Mouse (Mus musculus): ENCODE data around the gene Rffl. TPM values are rescaled to one million over a fixed set of nuclear protein-coding genes. Genes with fewer than 3 reads are reported as not detected.

The Rffl gene
- polyA plus RNA-seq, 1 experiment, result 18.6 TPM

DNA sequence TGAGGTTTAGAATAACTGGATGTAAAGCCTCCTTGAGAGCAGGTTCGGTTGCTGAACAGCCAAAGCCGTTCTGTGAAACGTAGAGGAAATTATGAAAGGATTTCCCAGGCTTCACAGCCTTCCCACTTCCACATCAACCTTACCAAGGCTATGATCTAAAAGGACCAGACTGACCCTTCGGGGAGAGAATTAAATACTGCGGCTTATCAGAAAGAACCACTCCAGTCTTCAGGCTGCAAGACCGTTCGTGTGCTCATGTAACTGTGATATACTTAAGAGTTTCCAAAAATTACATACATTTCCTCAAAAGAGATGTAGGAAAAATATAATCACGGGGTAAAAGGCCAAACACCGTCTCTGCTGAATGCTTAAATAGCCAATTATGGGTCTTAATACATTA is 8.4 kb downstream of the Rffl start:
- H3K4me3 ChIP-seq (replicated peaks; ENCODE audit: insufficient read depth, low read depth, low read length), result no peak overlapping the region
- no peak overlapping the region for H3K27ac ChIP-seq (ENCODE audit: insufficient read depth, low read length)
- H3K4me1 ChIP-seq (ENCODE audit: control insufficient read depth, insufficient read depth, low read length), result no peaks in the 10 kb centered on the region
- TF ChIP-seq CTCF (IDR thresholded peaks at IDR 0.05; ENCODE audit: borderline replicate concordance, insufficient read depth, low read depth, low read length), result no peak
- no peak for TF ChIP-seq POLR2A (IDR thresholded peaks at IDR 0.05; ENCODE audit: borderline replicate concordance, insufficient read depth, low read length)
- no peak for DNase-seq
- H3K27me3 ChIP-seq (ENCODE audit: control insufficient read depth, insufficient read depth, low read length), result no peaks in the 10 kb centered on the region
- 89% methylated on average over 9 of the region's 9 CpGs for WGBS

DNA sequence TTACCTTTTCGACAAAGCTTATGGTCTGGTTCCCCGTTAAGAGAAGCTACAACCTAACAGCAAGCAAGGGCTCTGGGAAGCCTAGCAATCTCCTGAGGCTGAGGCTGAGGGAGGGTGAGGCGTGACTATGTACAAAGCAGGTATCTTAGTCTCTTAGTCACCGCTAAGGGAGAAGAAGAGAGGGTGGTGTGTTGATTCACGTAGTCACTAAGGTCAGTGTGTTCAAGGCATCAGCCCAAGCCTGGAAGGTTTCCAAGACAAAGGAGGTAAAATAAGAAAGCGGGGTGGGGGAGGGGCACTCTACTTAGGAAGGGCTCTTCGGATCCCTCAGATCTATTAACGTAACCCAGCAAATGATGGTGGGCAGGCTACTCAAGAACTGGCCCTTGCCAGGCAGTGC is 9.5 kb downstream of the Rffl start:
- TF ChIP-seq POLR2A (IDR thresholded peaks at IDR 0.05; ENCODE audit: borderline replicate concordance, insufficient read depth, low read length) (no peak), CTCF (IDR thresholded peaks at IDR 0.05; ENCODE audit: borderline replicate concordance, insufficient read depth, low read depth, low read length) (no peak)
- Histone ChIP-seq H3K4me3 (replicated peaks; ENCODE audit: insufficient read depth, low read depth, low read length) (no peak overlapping the region), H3K27me3 (ENCODE audit: control insufficient read depth, insufficient read depth, low read length) (no peaks in the 10 kb centered on the region), H3K27ac (ENCODE audit: insufficient read depth, low read length) (no peak overlapping the region), H3K4me1 (ENCODE audit: control insufficient read depth, insufficient read depth, low read length) (no peaks in the 10 kb centered on the region)
- whole genome bisulfite sequencing, result 74% methylated on average over 8 of the region's 8 CpGs
- no peak for DNase-seq

DNA sequence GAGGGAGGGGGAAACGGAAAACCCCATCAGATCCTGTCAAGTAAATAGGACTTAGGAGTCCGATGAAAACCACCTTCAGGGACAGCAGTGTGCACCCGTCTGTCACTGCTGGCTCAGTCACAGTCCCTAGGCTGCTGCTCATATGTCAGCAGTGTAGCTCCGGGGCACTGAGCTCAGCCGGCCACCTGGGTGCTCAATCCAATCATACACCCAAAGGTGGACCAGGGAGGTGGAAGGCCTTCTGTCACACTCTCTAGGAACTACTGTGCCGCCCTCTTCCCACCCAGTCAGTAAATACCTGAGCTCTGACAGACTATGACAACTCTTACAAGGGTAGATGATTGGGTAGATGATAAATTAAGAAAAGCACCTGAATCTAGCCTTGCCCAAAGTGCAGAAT is 10.3 kb downstream of the Rffl start:
- Histone ChIP-seq H3K27ac (ENCODE audit: insufficient read depth, low read length) (no peak overlapping the region), H3K4me1 (ENCODE audit: control insufficient read depth, insufficient read depth, low read length) (no peaks in the 10 kb centered on the region), H3K4me3 (replicated peaks; ENCODE audit: insufficient read depth, low read depth, low read length) (no peak overlapping the region), H3K27me3 (ENCODE audit: control insufficient read depth, insufficient read depth, low read length) (no peaks in the 10 kb centered on the region)
- 73% methylated on average over 6 of the region's 6 CpGs for WGBS
- TF ChIP-seq POLR2A (IDR thresholded peaks at IDR 0.05; ENCODE audit: borderline replicate concordance, insufficient read depth, low read length), result no peak
- no peak for TF ChIP-seq CTCF (IDR thresholded peaks at IDR 0.05; ENCODE audit: borderline replicate concordance, insufficient read depth, low read depth, low read length)
- no peak for DNase-seq

DNA sequence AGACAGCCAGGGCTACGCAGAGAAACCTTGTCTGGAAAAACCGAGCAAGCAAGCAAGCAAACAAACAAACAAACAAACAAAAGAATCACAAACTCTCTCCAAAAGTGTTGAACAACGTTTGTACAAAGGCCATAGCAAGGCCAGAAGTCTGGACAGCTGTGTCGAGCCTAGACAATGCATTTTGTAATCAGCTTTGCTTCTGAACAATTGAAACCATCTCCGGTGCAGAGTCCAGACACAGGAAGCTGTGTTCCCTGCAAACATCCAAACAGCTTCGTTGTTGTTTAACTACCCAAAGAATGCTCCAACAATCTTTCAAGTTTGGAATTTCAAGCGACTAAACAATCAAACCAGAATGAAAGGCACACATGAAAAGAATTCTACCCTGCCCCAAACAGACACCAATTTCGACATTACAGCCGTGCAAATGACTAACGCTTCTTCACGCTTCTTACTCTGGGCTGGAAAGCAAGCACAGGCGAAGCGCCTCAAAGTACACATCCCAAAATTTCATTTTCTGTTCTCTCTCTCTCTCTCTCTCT is 13.6 kb downstream of the Rffl start:
- no peak for DNase-seq
- TF ChIP-seq CTCF (IDR thresholded peaks at IDR 0.05; ENCODE audit: borderline replicate concordance, insufficient read depth, low read depth, low read length), result no peak
- no peak for TF ChIP-seq POLR2A (IDR thresholded peaks at IDR 0.05; ENCODE audit: borderline replicate concordance, insufficient read depth, low read length)
- Histone ChIP-seq H3K4me3 (replicated peaks; ENCODE audit: insufficient read depth, low read depth, low read length) (no peak overlapping the region), H3K27ac (ENCODE audit: insufficient read depth, low read length) (no peak overlapping the region; the same call in 1 of the 2 replicates), H3K27me3 (ENCODE audit: control insufficient read depth, insufficient read depth, low read length) (no peaks in the 10 kb centered on the region), H3K4me1 (ENCODE audit: control insufficient read depth, insufficient read depth, low read length) (no peaks in the 10 kb centered on the region)
- 82% methylated on average over 13 of the region's 13 CpGs for WGBS

DNA sequence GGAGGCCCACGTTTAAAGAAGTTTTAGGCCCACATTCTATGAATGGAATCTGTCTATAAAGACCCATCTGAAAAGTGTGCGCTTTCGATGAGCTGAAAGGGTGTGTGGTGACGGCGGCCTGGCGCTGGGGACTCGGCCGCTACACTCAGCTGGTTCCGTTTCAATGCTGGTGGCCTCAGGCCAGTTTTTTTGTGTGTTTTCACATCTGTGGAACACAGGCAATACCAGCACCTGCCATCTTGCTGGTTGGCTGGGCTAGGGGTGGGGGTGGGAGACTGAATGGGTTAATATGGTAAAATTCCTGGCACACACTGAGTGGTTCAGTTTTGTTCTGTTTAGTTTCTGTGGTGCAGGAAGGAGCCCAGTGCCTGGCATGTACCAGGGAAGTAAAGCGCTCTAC is 15.0 kb downstream of the Rffl start:
- H3K27ac ChIP-seq (ENCODE audit: insufficient read depth, low read length), result no peak overlapping the region
- TF ChIP-seq CTCF (IDR thresholded peaks at IDR 0.05; ENCODE audit: borderline replicate concordance, insufficient read depth, low read depth, low read length), result no peak
- TF ChIP-seq POLR2A (IDR thresholded peaks at IDR 0.05; ENCODE audit: borderline replicate concordance, insufficient read depth, low read length), result no peak
- DNase-seq, result no peak
- no peaks in the 10 kb centered on the region for H3K4me1 ChIP-seq (ENCODE audit: control insufficient read depth, insufficient read depth, low read length)
- no peaks in the 10 kb centered on the region for H3K27me3 ChIP-seq (ENCODE audit: control insufficient read depth, insufficient read depth, low read length)
- 46% methylated on average over 10 of the region's 10 CpGs for WGBS
- H3K4me3 ChIP-seq (replicated peaks; ENCODE audit: insufficient read depth, low read depth, low read length), result no peak overlapping the region

DNA sequence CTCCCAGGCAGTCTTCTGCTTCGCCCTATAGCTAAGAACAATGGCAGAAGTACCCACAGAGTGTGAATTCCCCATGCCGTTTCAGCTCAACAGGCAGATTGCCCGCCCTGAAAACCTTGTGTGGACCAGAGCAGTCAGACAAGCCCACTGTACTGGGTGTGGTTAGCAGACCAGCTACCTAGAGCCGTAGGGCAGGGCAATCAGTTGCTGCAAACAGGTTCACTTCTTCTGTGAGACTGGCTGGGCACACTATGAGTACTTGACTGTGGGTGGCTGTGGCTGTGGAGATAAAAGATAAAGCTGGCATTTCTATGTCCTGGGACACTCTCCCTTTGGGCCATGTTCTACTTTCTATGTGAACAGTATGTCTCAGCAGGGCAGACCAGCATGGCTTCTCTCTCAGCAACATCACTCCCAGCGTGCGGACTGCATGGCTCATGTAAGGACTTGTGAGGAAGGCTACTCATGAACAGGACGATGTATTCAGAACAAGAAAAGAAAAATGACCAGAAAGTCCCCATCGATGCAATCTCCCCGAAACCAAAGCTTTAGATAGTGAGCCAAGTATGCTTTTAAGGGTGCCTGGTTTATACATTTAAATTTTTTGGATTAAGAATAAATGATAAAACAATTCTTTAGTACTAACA is 15.6 kb downstream of the Rffl start:
- no peak for TF ChIP-seq POLR2A (IDR thresholded peaks at IDR 0.05; ENCODE audit: borderline replicate concordance, insufficient read depth, low read length)
- no peak for DNase-seq
- no peaks in the 10 kb centered on the region for H3K27me3 ChIP-seq (ENCODE audit: control insufficient read depth, insufficient read depth, low read length)
- no peaks in the 10 kb centered on the region for H3K4me1 ChIP-seq (ENCODE audit: control insufficient read depth, insufficient read depth, low read length)
- H3K27ac ChIP-seq (ENCODE audit: insufficient read depth, low read length), result no peak overlapping the region
- WGBS, result 71% methylated on average over 9 of the region's 9 CpGs
- H3K4me3 ChIP-seq (replicated peaks; ENCODE audit: insufficient read depth, low read depth, low read length), result no peak overlapping the region

DNA sequence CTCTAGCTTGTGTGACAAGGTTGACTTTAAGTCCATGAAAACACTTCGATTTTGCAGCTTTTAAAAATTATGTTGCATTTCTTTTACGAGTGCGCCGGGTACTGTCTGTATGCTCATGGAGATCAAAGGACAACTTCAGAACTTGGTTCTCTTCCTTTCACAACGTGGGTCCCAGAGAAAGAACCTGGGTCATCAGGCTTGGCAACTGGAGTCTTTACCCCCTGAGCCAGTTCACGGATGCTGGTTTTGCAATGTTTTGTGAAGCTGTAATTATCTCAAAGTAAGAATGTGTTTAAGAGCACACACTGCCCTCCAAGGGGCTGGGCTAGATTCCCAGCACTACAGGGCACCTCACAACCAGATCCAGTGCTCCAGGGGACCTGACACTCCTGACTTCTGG is 16.9 kb downstream of the Rffl start:
- H3K4me1 ChIP-seq (ENCODE audit: control insufficient read depth, insufficient read depth, low read length), result no peaks in the 10 kb centered on the region
- no peak for TF ChIP-seq POLR2A (IDR thresholded peaks at IDR 0.05; ENCODE audit: borderline replicate concordance, insufficient read depth, low read length)
- TF ChIP-seq CTCF (IDR thresholded peaks at IDR 0.05; ENCODE audit: borderline replicate concordance, insufficient read depth, low read depth, low read length), result no peak
- 85% methylated on average over 6 of the region's 6 CpGs for WGBS
- no peak for DNase-seq
- H3K4me3 ChIP-seq (replicated peaks; ENCODE audit: insufficient read depth, low read depth, low read length), result no peak overlapping the region
- H3K27ac ChIP-seq (ENCODE audit: insufficient read depth, low read length), result no peak overlapping the region
- H3K27me3 ChIP-seq (ENCODE audit: control insufficient read depth, insufficient read depth, low read length), result no peaks in the 10 kb centered on the region

DNA sequence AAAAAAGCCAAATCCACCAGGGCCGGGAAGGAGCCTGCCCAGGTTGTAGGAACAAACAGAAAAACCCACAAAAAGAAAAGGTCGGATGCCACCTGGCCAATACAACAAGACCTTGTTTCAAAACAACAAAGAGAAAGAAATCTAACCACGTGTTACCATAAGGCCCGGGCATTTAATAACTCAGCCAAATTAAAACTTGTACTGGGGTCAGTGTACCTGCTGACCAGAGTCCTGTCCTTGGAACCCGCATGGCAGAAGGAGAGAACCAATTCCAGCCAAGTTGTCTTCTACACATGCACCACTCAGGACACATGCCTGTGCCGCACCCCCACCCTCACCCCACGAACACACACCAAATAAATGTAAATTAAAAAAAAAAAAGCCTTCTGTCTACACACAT is 18.1 kb downstream of the Rffl start:
- H3K4me1 ChIP-seq (ENCODE audit: control insufficient read depth, insufficient read depth, low read length), result no peaks in the 10 kb centered on the region
- H3K27ac ChIP-seq (ENCODE audit: insufficient read depth, low read length), result no peak overlapping the region
- WGBS, result 86% methylated on average over 7 of the region's 7 CpGs
- H3K27me3 ChIP-seq (ENCODE audit: control insufficient read depth, insufficient read depth, low read length), result no peaks in the 10 kb centered on the region
- TF ChIP-seq POLR2A (IDR thresholded peaks at IDR 0.05; ENCODE audit: borderline replicate concordance, insufficient read depth, low read length) (no peak), CTCF (IDR thresholded peaks at IDR 0.05; ENCODE audit: borderline replicate concordance, insufficient read depth, low read depth, low read length) (no peak)
- DNase-seq, result no peak
- H3K4me3 ChIP-seq (replicated peaks; ENCODE audit: insufficient read depth, low read depth, low read length), result no peak overlapping the region

All from cerebellum, adult 2 months (tissue).